Mouse (Mus musculus) adrenal gland, adult (tissue): Measurements from ENCODE around the gene Zfp109.
"Not testable (repeated sequence)": the region's sequence is repeated elsewhere in the genome, so short reads cannot be mapped to it uniquely, and the experiment has no call there.

ENCODE experiments used
- DNase-seq, 2 experiments: peaks; one replicate each; pipeline ENCODE4 v3.0.0; 2022 to 2023; ENCODE audit warnings: low spot score in 1 of 2; ENCODE audit not compliant: inconsistent age in 2 of 2

Gene Zfp109

DNA sequence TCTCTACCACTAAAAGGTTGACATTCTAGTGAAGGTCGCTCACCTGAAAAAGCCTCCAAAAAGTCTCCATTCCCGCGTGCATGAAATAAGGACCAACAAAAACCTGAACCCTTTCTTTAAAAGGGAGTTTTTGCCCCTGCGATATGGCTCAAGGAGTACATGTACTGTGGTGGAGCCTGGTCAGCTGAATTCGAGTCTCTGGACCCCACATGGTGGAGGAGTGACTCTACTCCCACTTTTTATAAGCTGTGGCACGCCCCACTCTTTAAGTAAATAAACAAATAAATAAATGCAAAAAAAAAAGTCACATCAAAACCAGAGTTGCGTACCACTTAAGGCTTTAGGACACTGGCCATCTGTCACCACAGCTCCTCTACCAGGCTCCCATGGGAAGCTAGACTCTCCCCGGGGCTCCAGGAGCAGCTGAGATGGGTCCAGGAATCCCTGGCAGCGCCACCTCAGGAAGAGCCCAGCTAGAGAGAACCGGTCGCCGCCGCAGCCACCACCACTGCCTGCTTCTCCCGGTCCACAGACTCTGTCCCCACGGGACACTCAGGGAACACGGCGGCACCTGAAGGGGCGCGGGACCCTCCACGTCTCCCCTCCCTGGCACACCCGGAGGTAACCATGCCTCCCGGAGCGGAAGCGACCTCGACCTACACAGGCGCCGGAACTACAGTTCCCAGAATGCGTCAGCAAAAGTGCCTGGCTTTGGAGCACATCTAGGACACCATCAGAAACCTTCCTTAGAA, at the start of gene Zfp109:
Gene Zfp109 (minus strand): TSS at position 521 of the 752 bp plus-strand sequence.
- DNase-seq: peak; percentile 67 to 89

DNA sequence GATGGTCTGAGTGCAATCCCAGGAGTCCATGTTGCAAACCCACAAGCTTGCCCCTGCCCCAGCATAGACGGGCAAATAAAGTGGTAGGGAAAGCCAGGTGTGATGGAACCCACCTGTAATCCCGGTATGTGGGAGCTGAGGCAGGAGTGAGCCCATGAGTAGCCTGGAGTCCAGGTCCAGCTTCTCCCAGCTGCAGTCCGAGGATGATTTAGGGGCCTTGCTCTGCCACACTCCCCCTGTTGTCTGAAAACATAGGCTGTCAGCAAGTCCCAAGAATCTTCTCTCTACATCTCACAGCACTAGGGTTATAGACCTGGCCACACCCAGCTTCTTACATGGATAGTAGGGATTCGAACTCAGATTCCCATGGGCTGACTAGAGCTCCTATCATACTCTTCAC, 49.6 kb upstream of the Zfp109 start:
- no peak for DNase-seq

DNA sequence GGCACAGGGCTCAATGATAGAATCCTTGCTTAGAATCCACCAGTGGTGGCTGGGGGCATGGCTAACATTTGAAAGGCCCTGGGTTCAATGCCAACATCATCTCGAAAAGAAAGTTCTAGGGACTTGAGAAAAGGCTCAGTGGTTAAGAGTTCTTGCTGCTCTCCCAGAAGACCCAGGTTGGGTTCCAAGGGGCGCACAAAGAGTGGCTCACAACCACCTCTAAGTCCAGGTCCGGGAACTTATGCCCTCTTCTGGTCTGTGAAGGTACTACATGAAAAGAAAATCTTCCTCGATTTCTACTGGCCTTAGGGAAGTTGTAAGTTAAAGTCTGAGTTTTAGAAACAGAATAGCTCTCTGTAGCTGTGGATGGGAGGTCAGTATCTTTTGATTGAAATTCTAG, 48.7 kb upstream of the Zfp109 start:
- DNase-seq: no peak

DNA sequence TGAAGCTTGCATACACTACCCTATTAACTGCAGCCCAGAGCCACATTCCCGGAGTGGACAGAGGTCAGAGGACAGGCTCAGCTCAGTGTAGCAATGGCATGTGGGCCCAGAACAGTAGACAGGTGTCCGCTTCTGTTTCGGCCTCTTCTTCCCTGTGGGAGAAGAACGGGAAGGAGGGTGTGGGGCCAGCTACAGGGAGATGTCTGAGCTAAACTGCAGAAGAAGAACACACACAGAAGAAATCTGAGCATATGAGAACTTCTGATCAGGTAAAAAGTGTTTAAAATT, 43.4 kb upstream of the Zfp109 start:
- DNase-seq: no peak

DNA sequence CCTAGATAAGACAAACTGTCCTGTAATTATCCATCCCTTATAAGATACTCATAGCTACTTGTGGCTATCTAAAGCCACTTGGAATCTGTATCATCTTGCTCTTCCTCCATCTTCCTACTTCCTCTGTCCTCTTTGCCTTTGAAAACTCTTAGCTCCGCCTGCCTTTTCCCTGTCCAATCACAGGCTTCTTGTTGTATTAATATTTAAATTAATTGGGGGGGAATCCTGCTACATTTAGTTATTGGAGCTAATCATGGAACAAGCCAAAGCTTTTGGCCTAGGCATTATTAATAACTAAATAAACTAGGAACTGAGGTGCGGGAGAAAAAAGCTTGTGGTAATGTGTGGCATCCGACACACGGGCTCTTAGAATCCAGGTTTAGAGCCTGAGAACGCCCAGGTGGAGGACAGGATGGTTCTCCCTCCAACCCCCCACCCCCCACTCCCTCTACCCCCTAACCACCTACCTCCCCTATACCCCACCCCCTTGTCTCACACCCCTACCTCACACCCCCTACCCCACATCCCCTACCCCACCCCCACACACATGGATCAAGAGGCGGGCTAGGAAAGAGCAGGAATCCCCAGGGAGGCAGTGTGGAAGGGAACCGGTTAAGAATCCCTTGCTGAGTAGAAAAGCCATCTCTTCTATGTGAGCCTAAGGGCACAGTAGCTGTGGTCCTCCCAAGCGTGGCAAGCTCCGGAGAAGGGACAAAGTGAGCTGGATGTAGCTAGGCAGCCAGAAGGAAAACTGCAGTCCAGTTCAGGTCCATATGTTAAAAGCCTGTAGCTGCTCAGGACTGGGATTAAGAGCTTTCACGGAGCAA, 42.9 kb upstream of the Zfp109 start:
- no peak for DNase-seq

DNA sequence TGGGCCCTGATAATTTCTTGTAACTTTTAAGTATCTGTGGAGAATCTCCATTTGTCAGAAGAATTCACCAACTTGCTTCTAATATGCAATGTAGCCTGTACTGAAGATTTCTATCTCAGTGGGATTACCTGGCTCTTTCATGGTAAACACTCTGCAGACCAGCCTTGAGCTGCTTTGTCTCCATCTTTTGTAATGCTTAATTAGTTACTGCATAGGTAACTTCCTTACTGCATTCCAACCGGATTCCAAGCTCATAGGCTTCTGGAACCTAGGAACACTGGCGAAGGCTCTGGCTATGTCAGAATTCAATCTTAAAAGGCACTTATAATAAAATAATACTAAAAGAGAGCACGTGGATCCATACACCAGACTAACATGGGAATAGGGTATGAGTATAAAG, 41.4 kb upstream of the Zfp109 start:
- not testable (repeated sequence) for DNase-seq

DNA sequence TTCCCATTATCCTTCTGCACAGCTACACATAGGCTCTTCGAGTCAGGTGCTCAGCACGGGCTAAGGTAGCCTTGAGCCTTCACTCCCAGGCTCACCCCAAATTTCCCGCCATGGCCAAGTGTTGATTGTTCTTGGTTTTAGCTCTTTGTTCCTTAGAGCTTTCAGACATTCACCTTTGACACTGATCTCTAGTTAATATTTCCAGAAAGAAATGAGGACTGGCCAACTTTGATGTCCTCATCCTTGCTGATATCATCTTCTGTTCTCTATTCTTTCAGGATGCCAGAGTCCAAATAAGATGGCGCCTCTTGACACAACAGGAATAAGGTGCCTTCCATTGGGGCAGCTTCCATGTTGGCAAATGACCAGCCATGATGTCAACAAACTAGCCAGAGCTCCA, 37.1 kb upstream of the Zfp109 start:
- DNase-seq: no peak

DNA sequence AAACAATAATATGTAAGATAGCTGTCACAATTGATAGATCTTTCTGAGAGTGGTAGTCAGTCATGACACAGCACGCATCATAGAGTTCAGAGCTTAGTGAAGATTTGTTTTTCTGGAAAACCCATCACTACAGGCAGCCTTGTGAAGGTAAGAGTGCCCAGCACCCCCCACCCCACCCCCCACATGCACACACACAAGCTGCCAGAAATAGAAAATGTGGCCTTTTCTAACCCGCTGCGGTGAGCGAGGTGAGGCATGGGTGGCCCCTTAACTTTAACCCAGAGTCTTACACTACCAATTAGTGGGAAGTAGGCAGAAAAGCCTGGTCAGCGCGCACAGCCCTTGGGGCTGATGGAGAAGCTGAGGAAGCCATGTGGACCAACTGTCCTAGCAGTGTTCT, 33.8 kb upstream of the Zfp109 start:
- DNase-seq: no peak

DNA sequence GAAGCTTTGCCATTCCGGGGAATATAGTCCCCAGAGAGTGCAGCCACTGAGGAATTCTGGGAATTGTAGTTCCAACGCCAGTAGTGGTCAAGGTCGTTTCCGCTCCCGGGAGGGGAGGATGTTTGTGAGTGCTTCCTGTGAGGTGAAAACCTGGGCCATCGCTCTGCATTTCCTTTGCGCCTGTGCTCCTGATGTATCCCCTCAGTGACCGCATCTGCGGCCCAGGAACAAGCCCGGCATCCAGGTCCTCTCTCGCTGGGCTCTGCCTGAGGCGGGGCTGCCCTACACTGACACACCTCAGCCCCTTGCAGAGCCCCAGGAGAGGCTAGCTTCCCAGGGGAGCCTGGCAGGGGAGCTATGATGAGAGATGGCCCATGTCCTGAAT, 32.9 kb upstream of the Zfp109 start, which contains the start of gene Zfp93:
Gene Zfp93 (plus strand): TSS at position 133 of the 385 bp plus-strand sequence.
- peak; percentile 85 to 93 for DNase-seq

DNA sequence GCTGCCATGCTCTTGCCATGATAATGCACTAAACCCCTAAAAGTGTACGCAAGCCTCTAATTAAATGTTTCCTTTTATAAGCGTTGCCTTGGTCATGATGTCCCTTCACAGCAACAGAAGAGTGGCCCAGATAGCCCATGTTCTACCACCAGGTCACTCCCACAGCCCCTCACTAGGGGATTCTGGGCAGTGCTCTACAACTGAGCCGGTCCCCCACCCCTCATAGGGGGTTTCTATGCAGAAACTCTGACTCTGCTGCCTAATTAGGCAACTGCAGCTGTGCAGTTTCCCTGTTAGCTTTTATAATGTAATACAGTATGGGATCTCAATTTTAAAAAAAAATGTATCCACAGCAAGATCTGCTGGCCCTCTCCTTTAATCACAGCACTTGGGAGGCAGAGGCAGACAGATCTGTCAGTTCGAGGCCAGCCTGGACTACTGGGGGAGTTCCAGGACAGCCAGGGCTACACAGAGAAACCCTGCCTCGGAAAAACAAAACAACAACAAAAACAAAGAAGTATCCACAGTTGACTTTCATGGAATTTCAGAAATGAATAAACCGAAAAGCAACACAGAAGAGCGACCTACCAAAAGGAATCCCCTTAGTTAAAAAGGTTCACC, 32.4 kb upstream of the Zfp109 start:
- DNase-seq: no peak

DNA sequence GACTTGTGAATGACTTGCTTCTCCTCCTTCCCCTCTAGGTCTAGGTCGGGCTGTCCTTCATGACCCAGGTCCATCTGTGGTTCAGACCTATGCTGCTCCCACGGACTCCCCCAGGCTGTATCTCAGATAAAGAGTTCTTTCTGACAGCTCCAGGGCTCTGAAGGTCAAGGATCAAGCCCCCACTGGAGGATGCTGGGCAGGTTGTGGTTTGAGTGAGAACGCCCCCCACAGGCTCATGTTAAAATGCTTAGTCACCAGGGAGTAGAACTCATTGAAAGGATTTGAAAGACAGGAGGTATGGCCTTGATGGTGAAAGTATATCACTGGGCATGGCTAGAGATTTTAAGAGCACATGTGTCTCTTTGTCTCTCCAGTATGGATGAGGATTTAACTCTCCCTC, 31.9 kb upstream of the Zfp109 start:
- DNase-seq: no peak

DNA sequence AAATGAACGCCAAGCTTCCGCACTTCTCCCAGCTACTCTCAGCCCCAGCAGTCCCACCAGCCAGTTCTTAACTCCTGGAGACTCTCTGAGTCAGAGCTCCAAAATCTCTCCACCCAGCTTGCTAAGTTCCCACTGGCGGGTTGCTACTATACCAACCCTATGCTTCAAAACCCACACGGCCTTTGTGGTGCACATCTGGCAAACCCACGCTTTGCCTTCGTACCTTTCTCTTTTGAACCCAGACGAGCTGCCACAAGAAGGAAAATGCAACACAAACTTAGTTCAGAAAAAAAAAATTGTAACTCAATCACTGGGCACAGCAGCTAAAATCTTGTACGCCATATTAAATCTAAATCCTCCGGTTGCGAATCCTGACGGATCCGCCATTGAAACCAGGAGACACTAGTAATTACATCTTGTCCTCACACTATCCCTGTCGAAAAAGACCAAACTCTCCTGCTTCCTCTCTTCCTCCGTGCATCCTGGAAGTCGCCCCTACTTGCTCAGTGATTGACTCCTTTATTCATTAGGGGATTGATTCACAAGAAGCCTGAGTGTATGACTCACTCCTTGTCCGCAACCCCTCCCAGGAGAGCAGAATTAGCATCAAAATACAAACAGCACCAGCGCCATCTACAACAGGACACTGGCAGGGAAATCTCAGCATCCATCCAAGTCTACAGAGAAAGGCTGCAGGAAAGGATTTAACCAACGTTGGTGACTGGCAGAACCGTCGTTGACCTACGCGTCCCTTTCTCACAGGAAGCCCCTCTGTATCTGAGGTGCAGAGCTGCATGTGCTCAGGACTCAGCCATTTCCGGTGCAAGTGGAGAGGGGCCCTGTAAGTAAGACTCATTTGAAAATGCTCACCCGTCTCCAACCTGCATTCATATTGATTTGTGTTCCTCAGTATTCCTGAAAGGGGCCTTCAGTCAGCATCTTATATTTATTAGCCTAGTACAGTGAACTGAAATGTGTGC, 31.1 kb upstream of the Zfp109 start:
- DNase-seq: no peak

DNA sequence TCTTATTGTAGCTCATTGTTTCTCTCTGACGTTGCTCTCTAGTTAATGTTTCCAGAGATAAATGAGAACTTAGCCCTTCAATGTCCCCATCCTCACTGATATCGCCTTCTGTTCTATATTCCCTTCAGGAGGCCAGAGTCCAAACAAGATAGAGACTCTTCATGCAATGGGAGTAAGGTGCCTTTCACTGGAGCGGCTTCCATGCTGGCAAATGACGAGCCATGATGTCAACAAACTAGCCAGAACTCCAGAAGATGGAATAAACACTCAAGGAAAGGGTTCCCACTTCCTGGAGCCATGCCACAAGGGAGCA, 22.6 kb upstream of the Zfp109 start:
- no peak for DNase-seq

DNA sequence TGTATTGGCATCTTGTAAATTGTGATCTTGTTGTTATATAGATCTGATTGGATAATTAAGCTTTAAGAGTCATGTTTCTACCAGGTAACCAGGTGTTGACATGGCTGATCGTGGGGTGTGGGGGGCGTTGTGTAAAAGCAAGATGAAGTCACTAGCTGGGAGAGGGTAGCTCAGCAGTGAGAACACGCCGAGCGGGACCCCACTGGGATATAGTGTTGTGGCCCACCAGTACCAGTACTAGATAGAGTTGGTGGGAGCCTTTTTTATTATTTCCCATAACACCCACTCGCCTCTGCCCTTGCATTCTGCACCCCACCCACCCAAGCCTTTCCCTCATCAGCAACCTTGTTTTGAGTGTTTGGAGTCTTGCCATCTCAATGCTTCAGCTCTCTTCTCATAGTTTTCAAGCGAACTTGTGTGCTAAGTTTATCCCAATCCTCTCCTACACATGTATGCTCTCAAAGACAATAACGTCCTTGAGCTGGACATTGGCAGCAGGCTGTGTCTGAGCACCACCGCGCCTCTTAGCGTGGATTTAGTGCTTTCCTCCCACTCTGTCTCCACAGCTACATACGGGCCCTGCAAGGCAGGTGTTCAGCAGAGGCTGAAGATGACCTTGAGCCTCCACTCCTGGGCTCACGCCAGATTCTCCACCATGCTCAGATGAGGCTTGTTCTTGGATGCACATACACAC, 22.1 kb upstream of the Zfp109 start:
- DNase-seq: no peak

DNA sequence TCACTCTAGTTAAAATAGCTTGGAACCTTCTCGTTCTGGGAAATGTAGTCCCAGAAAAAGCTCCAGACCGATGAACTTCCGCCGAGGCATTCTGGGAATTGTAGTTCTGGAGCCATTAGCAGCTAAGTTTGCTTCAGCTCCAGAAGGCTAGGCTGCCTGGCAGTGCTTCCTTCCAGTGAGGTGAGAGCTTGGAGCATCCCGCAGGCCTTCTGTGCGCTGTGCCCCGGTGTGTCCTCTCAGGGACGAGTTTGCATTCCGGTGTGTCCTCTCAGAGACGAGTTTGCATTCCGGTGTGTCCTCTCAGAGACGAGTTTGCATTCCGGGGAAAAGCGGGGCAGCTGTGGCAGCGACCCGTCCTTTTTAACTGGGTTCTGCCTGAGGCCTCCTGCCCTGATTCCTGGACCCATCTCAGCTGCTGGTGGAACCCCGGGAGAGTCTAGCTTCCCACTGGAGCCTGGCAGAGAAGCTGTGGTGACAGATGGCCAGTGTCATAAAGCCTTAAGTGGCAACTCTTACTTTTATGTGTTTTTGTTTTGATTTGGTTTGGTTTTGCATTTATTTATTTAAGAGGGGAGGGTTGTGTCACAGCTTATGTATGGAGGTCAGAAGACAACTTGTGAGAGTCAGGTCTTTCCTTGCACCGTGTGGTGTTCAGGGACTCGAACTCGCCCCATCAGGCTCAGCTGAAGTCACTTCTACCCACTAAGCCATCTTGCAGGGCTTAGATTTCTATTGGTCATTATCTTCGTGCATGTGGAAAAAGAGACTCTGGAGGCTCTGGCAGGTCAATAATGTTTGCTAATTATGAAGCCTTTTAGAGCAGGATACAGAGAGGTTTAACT, 17.5 kb upstream of the Zfp109 start, which contains the start of gene Zfp108:
Gene Zfp108 (plus strand): TSS at position 162 of the 842 bp plus-strand sequence.
- DNase-seq: peak; percentile 85 to 95

DNA sequence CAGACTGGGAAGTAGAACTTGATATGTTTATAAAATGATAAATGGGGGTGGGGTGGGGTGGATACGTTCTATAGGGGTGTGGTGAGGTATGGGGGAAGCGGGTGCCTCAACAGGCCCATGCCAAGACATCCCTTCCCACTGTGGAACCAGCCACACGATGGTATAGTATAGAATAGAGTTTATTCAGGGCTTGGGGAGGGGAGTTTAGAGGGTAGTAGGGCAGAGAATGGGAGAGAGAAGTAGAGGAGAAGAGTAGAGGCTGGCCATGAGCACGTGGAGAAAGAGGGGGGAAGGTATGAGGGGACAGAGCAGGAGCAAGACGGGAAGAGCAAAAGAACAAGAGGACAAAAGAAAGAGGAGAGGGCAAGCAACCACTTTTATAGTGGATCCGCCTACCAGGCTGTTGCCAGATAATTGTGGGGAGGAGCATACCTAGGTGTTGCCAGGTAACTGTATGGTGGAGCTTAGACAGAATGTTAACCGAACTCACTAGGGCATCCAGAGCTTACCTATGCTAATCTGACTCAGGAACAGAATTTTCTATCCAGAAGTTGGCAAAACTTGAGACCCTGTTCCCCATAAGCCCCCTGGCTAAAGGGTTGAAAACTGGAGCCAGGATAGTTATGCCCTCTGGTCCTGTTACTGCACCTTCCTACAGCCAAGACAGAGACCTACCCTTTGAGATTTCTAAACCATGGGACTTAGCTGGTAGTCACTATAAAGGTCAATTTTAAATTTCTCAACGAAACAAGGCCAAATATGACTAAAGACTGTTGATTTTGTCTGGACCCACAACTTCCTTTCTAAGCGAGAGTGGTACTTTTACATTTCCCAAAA, 16.6 kb upstream of the Zfp109 start:
- DNase-seq: no peak

DNA sequence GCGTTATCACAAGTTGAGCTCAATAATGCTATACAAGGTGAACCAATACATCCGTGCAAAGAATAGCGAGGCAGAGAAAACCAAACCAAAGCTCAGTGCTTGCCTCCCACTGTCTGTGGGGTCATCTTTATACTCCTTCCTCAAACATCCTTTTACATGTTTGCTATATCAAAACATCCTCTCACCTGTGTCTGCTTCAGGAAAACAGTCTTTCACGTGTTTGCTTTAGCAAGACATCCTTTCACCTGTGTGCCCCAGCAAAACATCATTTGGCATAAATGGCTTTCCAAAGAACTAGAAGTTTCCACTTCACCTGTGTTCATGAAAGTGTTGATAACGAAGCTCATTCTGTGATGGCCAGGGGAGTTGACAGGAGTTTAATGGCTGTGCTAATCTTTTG, 26.0 kb downstream of the Zfp109 start, which contains the start of gene Zfp111:
Gene Zfp111 (minus strand): TSS at position 101 of the 400 bp plus-strand sequence.
- DNase-seq: no peak

DNA sequence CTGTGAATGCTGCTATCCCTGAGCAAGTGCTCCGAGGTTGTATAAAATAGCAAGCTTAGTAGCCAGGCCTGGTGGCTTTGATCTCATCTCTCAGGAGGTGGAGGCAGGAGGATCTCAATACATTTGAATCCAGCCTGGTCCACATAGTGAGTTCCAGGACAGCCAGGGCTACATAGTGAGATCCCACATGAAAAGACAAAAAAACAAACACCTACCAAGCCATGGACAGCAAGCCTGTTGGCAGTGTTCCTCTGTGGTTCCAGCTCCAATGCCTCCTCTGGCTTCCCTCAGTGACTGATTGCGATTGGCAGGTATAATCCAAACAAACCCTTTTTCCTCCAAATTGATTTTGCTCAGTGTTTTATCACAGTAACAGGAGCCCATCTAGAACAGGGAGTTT, 27.1 kb downstream of the Zfp109 start:
- no peak for DNase-seq
